In the genomic region with DNA sequence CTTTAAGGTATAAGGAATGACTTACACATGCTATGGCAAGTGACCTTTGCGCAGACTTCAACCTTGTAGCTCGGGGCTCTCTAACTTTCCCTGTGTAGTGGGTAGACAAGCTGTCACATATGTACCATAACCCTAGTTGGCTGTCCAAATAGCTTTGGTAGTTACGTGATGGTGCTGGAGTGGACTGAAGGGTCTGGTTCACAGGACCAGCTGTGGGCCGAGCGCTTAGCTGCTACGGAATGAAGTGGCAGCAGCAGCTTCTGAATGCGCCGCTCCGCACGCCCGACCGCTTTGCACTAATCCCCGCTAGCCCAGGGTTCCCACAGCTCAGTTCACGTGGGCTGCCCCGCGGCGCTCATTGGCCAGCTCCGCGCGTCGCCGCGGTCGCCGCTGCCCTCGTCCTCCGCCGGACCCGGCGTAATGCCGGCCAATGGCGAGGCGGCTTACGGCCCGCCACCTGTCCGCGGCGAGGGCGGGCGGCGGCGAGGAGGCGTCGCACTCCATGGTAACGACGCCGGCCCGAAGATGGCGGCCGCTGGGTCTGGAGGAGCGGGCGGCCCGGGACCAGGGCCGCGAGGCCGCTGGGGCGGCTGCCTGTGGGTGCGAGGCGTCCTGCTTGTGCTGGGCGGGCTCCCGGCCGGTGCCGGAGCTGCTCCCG, we compare ENCODE assay signal across 8 mouse cellular contexts. TPM values are rescaled to one million over a fixed set of nuclear protein-coding genes. Genes with fewer than 3 reads are reported as not detected.
DNase-seq lines count a peak whose midpoint lies in the region; ATAC-seq and TF ChIP-seq lines count a peak whose summit lies in the region.

A gene (plus strand): TSS at position 498 of the 658 bp plus-strand sequence.

- H3K9me3 ChIP-seq in forebrain, embryonic 15.5 days: no peaks in the 10 kb centered on the region

- peak within 1 kb of the TSS; percentile 91 for H3K4me2 ChIP-seq in forebrain, embryonic 15.5 days (replicated peaks)

- H3K4me3 ChIP-seq in forebrain, embryonic 15.5 days: peak within 1 kb of the TSS; percentile 91
- H3K4me3 ChIP-seq in lung, adult 2 months (replicated peaks; ENCODE audit: extremely low read depth, low read depth, low read length): peak within 1 kb of the TSS; percentile 66

- H3K4me1 ChIP-seq in forebrain, embryonic 15.5 days: peaks cover 32% of the 10 kb centered on the region
- H3K4me1 ChIP-seq in lung, adult 2 months (ENCODE audit: control insufficient read depth, insufficient read depth, low read length): peaks cover 2% of the 10 kb centered on the region

- H3K36me3 ChIP-seq in forebrain, embryonic 15.5 days: peaks cover 36% of the 10 kb centered on the region

- H3K27ac ChIP-seq in forebrain, embryonic 15.5 days (replicated peaks): peak within 1 kb of the TSS; percentile 89

- H3K9ac ChIP-seq in forebrain, embryonic 15.5 days (replicated peaks): peak within 1 kb of the TSS; percentile 81

- TF ChIP-seq POLR2A in lung, adult 2 months (IDR thresholded peaks at IDR 0.05; ENCODE audit: borderline replicate concordance, extremely low read depth, low read depth, low read length): peak; percentile 63; the same call in 1 of the 2 replicates

- peak; percentile 80 for DNase-seq in ES-CJ7 (ENCODE audit: low read depth, low spot score)
- DNase-seq in cerebellum, adult 11 months: peak; percentile 87
- DNase-seq in heart, postnatal 25 days (ENCODE audit: low spot score): peak; percentile 88
- DNase-seq in layer of hippocampus, adult 18-20 months (ENCODE audit: low spot score in 2 of 2): peak; percentile 89
- peak; percentile 83 for DNase-seq in lung, adult 2 months
- DNase-seq in thymus, adult 18-20 months: peak; percentile 55 to 62

- no peak for TF ChIP-seq CTCF in lung, adult 2 months (IDR thresholded peaks at IDR 0.05; ENCODE audit: insufficient read depth, low read length)

- intact Hi-C loops in heart, postnatal 25 days (cut with DNase I): loop anchor here (5.0 kb wide), 1 partner anchor 125 kb away; a partner anchor contains a TSS

- ATAC-seq in forebrain, embryonic 15.5 days (replicated peaks): peak; percentile 97
- ATAC-seq in neutrophil, adult 5-6 weeks (ENCODE audit: extremely low read depth, insufficient number of reproducible peaks, low FRiP score, poor library complexity, severe bottlenecking): peak; percentile 75

- no peaks in the 10 kb centered on the region for H3K27me3 ChIP-seq in forebrain, embryonic 15.5 days

- WGBS in forebrain, embryonic 15.5 days: under 1% methylated on average over 63 of the region's 64 CpGs
- WGBS in lung, adult 2 months: 1% methylated on average over 64 of the region's 64 CpGs

RNA-seq across cellular contexts. Expression of the gene that starts here (rescaled TPM):
- polyA plus RNA-seq in forebrain, embryonic 15.5 days (2015; fragmentation: Nextera tagmentation; extraction: Ambion mirVana): 3.3 and 3.7 TPM in 2 replicates
- total RNA-seq in heart, postnatal 25 days (2021): 1 to 10 TPM; 2.2 to 3.4 TPM
- 10 to 100 TPM; 15.2 to 18.5 TPM for total RNA-seq in layer of hippocampus, adult 18-20 months (2021)
- polyA plus RNA-seq in lung, adult 2 months (2012; rRNA removed): 2.6 and 5.0 TPM in 2 replicates
- total RNA-seq in neutrophil, adult 5-6 weeks (2017): 0.70 and 1.6 TPM in 2 replicates

Comparison
In these comparisons a context has a peak if more than half of its experiments do, and no peak if none do; other contexts are left out.
1. Peak in every context shown above with its lines: DNase-seq, ATAC-seq, H3K4me3 ChIP-seq and H3K27ac ChIP-seq.